In the genomic region with DNA sequence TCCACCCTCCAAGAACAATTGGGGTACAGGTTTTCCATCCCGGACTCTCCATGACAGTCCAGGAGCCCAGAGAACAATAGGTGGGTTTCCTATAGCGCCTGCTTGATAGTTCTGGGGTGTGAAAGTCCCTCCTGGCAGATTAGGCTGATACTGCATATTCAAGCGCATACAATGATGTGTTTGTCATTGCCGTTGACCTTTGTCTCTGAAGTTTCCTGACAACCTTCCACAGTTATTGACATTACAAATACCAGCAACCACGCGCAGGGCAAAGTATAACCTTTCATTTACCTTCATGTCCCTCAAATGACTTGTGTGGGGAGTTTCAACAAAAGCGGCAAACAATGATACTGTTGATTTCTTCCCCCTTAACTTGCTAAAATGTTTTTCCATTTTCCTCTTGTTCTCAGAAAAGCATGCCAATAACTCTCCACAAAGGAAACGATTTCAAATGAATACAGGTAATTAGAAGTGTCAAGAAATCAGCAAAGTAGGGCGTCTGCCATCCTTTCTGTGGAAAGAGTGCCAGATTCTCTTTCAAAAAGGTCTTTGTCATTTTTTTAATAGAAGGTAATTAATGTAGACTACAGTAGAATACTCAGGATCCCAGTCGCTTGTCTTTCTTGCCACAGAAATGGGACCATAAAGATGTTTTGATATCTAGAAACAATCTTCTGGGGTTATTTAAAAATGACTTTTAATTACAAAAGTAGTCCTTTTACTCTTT, we compare ENCODE assay signal across 17 mouse cellular contexts.
A peak's percentile ranks its signal among the peaks of the same experiment; 100 is the strongest.
DNase-seq lines count a peak whose midpoint lies in the region; ATAC-seq lines count a peak whose summit lies in the region.
"Had no signal": no experiment of that assay in that cellular context is flagged by ENCODE, and none has a peak within 500 bp of the region (broad histone marks: within the 10 kb centered on the region; RNA-seq: fewer than 3 reads in every experiment).

No protein-coding gene starts in this region.

- peaks cover 10% of the 10 kb centered on the region for H3K4me1 ChIP-seq in kidney, embryonic 15.5 days
- H3K4me1 ChIP-seq in intestine, embryonic 15.5 days (replicated peaks) = peaks cover 2% of the 10 kb centered on the region; the same call in 1 of the 2 replicates
- H3K4me1 ChIP-seq in liver, embryonic 15.5 days (replicated peaks) = no peaks in the 10 kb centered on the region
- H3K4me1 ChIP-seq: limb, embryonic 12.5 days; neural tube, embryonic 15.5 days had no signal

- no peak for ATAC-seq in kidney, embryonic 15.5 days (replicated peaks; ENCODE audit: low FRiP score)
- peak; percentile 88 for ATAC-seq in intestine, embryonic 15.5 days
- ATAC-seq in liver, embryonic 15.5 days (ENCODE audit: insufficient read depth) = peak; percentile 80

- H3K4me2 ChIP-seq in kidney, embryonic 15.5 days = no peak overlapping the region
- H3K4me2 ChIP-seq in intestine, embryonic 15.5 days (replicated peaks) = peak overlapping the region; percentile 41
- H3K4me2 ChIP-seq in liver, embryonic 15.5 days = 0 out of 2 replicates have a peak overlapping the region, but pooled peaks have one; percentile 24
- H3K4me2 ChIP-seq: limb, embryonic 12.5 days; neural tube, embryonic 15.5 days had no signal

- H3K9ac ChIP-seq in kidney, embryonic 15.5 days = no peak overlapping the region
- no peak overlapping the region for H3K9ac ChIP-seq in intestine, embryonic 15.5 days
- no peak overlapping the region for H3K9ac ChIP-seq in liver, embryonic 15.5 days
- H3K9ac ChIP-seq: limb, embryonic 12.5 days; neural tube, embryonic 15.5 days had no signal

- no peaks in the 10 kb centered on the region for H3K36me3 ChIP-seq in kidney, embryonic 15.5 days
- no peaks in the 10 kb centered on the region for H3K36me3 ChIP-seq in intestine, embryonic 15.5 days
- no peaks in the 10 kb centered on the region for H3K36me3 ChIP-seq in liver, embryonic 15.5 days (replicated peaks)
- H3K36me3 ChIP-seq: limb, embryonic 12.5 days; neural tube, embryonic 15.5 days had no signal

- H3K9me3 ChIP-seq in kidney, embryonic 15.5 days (replicated peaks) = no peaks in the 10 kb centered on the region
- no peaks in the 10 kb centered on the region for H3K9me3 ChIP-seq in intestine, embryonic 15.5 days
- no peaks in the 10 kb centered on the region for H3K9me3 ChIP-seq in liver, embryonic 15.5 days (replicated peaks)
- H3K9me3 ChIP-seq: limb, embryonic 12.5 days; neural tube, embryonic 15.5 days had no signal

- intact Hi-C loops in left cerebral cortex, postnatal 25 days (cut with DNase I) = no loop called here

- H3K27me3 ChIP-seq in kidney, embryonic 15.5 days = no peaks in the 10 kb centered on the region
- no peaks in the 10 kb centered on the region for H3K27me3 ChIP-seq in intestine, embryonic 15.5 days (replicated peaks)
- H3K27me3 ChIP-seq in liver, embryonic 15.5 days = no peaks in the 10 kb centered on the region
- H3K27me3 ChIP-seq: neural tube, embryonic 15.5 days had no signal

- WGBS in kidney, embryonic 15.5 days = 58% methylated on average over 10 of the region's 10 CpGs
- WGBS in intestine, embryonic 15.5 days = 44% methylated on average over 10 of the region's 10 CpGs
- 34% methylated on average over 10 of the region's 10 CpGs for WGBS in liver, embryonic 15.5 days (ENCODE audit: insufficient replicate concordance)

- DNase-seq in kidney, adult 18-20 months = no peak
- DNase-seq in urinary bladder, postnatal 14 days (ENCODE audit: low spot score) = no peak
- DNase-seq in left cerebral cortex, adult 9 months (ENCODE audit: low spot score in 2 of 2) = no peak
- DNase-seq in left cerebral cortex, postnatal 25 days (ENCODE audit: low spot score in 2 of 2) = no peak
- DNase-seq: adrenal gland, adult 2 months; cerebellum, adult 9-10 months; gastrocnemius, adult 2 months; kidney, adult 11 months; kidney, postnatal 4 days; layer of hippocampus, postnatal 36 days; lung, postnatal 14 days; thymus, postnatal 36 days had no signal

- 0 out of 2 replicates have a peak overlapping the region, but pooled peaks have one; percentile 37 for H3K27ac ChIP-seq in kidney, embryonic 15.5 days
- H3K27ac ChIP-seq in intestine, embryonic 15.5 days = 0 out of 2 replicates have a peak overlapping the region, but pooled peaks have one; percentile 9
- peak overlapping the region; percentile 45 for H3K27ac ChIP-seq in liver, embryonic 15.5 days (replicated peaks)
- H3K27ac ChIP-seq: gastrocnemius, adult 2 months; limb, embryonic 12.5 days; neural tube, embryonic 15.5 days had no signal

- H3K4me3 ChIP-seq in kidney, embryonic 15.5 days (replicated peaks) = no peak overlapping the region
- no peak overlapping the region for H3K4me3 ChIP-seq in intestine, embryonic 15.5 days (replicated peaks)
- H3K4me3 ChIP-seq in liver, embryonic 15.5 days (replicated peaks) = no peak overlapping the region
- H3K4me3 ChIP-seq: gastrocnemius, adult 2 months; limb, embryonic 12.5 days; neural tube, embryonic 15.5 days had no signal
